Mouse (Mus musculus) frontal cortex, adult 2 months (tissue): ENCODE data around the gene Gm3239. TPM values are rescaled to one million over a fixed set of nuclear protein-coding genes. Genes with fewer than 3 reads are reported as not detected.
"Not testable (repeated sequence)": the region's sequence is repeated elsewhere in the genome, so short reads cannot be mapped to it uniquely, and the experiment has no call there.

ENCODE experiments used
- DNase-seq, 2 experiments: peaks; one replicate each; pipeline ENCODE4 v3.0.0; 2022; ENCODE audit warnings: low spot score in 1 of 2; ENCODE audit errors: extremely low spot score in 1 of 2
- polyA plus RNA-seq: library from polyadenylated mRNA; depleted of rRNA; stranded (reverse); fragments of >200 nt; gene quantifications from 2 replicates; pipeline ENCODE4 v1.2.3, GENCODE M21; 2012; rRNA removed

Gene Gm3239
- polyA plus RNA-seq, result 0.36 and 0.42 TPM in 2 replicates

DNA sequence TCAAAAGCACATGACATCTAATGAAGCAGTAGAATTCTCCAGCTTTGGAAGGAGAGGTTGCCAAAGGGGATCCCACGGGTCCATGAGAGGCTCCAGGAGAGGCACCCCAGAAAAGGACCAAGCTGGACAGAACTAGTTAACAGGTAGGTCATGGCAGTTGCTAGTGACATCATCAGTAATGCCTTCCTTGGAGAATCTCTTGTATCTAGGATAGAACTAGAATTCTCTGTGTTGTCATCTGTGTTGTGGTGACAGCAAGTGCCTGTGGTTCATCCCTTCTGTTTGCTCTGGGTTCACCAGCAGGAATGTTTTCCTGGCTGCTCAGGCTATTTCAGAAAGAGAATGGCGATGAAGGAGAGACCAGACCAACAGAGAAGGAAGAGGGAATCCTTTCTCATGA, at the start of gene Gm3239:
Gm3239 (plus strand) TSS at position 301 of the 400 bp plus-strand sequence.
- DNase-seq, result not testable (repeated sequence)

- DNase-seq, result not testable (repeated sequence)
These were observed 31.9 kb upstream of the Gm3239 start, which contains the start of gene Gm8159 for GRCm38 (mm10) chr14:4632052-4632451. Gm8159 (plus strand) TSS chr14:4632352.

DNA sequence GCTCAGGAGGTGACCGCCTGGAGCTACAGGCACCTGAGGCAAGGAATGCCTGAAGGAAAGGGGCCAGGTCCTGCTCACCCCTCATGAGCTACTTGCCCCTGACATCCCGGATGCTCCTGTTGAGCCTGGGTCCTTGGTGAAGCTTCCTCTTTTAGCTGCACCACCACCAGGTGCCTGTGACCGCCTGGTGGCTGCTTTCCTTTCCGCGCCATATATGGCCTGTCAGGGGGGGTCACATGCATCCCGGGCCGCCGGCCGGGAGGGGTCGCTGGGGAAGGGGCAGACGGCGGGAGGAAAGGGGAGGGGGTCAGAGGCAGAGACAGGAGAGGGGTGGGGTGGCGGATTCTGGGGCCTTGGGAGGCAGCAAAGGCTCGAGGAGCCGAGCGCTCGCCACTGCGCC, 14.7 kb upstream of the Gm3239 start:
- peak in 1 of 2 experiments; percentile 15 for DNase-seq

- peak in 1 of 2 experiments; percentile 65 for DNase-seq
These were observed 13.7 kb upstream of the Gm3239 start for GRCm38 (mm10) chr14:4650324-4650723.

DNA sequence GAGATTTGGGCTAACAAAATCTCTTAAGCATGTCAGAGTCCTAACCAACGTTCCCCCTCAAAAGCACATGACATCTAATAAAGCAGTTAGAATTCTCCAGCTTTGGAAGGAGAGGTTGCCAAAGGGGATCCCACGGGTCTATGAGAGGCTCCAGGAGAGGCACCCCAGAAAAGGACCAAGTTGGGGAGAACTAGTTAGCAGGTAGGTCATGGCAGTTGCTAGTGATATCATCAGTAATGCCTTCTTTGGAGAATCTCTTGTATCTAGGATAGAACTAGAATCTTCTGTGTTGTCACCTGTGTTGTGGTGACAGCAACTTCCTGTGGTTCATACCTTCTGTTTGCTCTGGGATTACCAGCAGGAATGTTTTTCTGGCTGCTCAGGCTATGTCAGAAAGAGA, 44.9 kb downstream of the Gm3239 start, which contains the start of gene Gm7876:
Gm7876 (plus strand) TSS at position 301 of the 400 bp plus-strand sequence.
- DNase-seq, result not testable (repeated sequence)

Other genes starting within 250 kb of the Gm3239 start
- 0.14 and 0.46 TPM in 2 replicates for gene Gm3164, start 248.7 kb upstream of the Gm3239 start, polyA plus RNA-seq
- 0.86 and 0.92 TPM in 2 replicates for gene Gm3173, start 233.2 kb upstream of the Gm3239 start, polyA plus RNA-seq
- not detected in 2 replicates for gene Gm3182, start 182.4 kb upstream of the Gm3239 start, polyA plus RNA-seq
- gene Gm3047, start 108.8 kb upstream of the Gm3239 start, polyA plus RNA-seq, result not detected in 2 replicates
- gene Gm8159, start 31.8 kb upstream of the Gm3239 start, polyA plus RNA-seq, result 0.08 and 0.24 TPM in 2 replicates
- not detected in 2 replicates for gene Gm7876, start 45.0 kb downstream of the Gm3239 start, polyA plus RNA-seq
- 0.86 and 1.1 TPM in 2 replicates for gene Gm3252, start 62.6 kb downstream of the Gm3239 start, polyA plus RNA-seq
- gene Gm9602, start 112.1 kb downstream of the Gm3239 start, polyA plus RNA-seq, result not detected in 2 replicates
- gene Gm3269, start 173.9 kb downstream of the Gm3239 start, polyA plus RNA-seq, result not detected in 2 replicates
- gene Gm3264, start 191.4 kb downstream of the Gm3239 start, polyA plus RNA-seq, result 0.90 TPM in 1 of 2 replicates, not detected in the other
- 0.15 and 0.26 TPM in 2 replicates for gene Gm3278, start 228.2 kb downstream of the Gm3239 start, polyA plus RNA-seq